19 mouse cellular contexts compared by ENCODE assay signal in genomic region chr5:37252101-37252804, GRCm38 (mm10). TPM values are rescaled to one million over a fixed set of nuclear protein-coding genes. Genes with fewer than 3 reads are reported as not detected.
DNase-seq lines count a peak whose midpoint lies in the region; ATAC-seq lines count a peak whose summit lies in the region.
"Had no signal": no experiment of that assay in that cellular context is flagged by ENCODE, and none has a peak within 500 bp of the region (broad histone marks: within the 10 kb centered on the region; RNA-seq: fewer than 3 reads in every experiment).

No protein-coding gene starts in this region.

- peak; percentile 57 for ATAC-seq in frontal cortex, adult (ENCODE audit: low TSS enrichment)
- ATAC-seq: CD4-positive, CD25-positive, alpha-beta regulatory T cell, adult 4 months; forebrain, embryonic 15.5 days had no signal

- intact Hi-C loops in left cerebral cortex, postnatal 25 days (cut with DNase I) = no loop called here
- intact Hi-C loops in left cerebral cortex, postnatal 4 days (cut with DNase I) = no loop called here

- no peak for DNase-seq in frontal cortex, postnatal 14 days (ENCODE audit: low spot score in 2 of 2)
- peak; percentile 50 to 86 for DNase-seq in left cerebral cortex, postnatal 25 days (ENCODE audit: low spot score in 2 of 2)
- no peak for DNase-seq in left cerebral cortex, postnatal 4 days
- peak; percentile 70 for DNase-seq in right cerebral cortex, postnatal 25 days
- no peak for DNase-seq in right cerebral cortex, postnatal 10 days (ENCODE audit: low spot score in 2 of 2)
- DNase-seq in kidney, postnatal 25 days = no peak
- DNase-seq: adrenal gland, postnatal 10 days; B cell, adult 2 months; cerebellum, adult 11-12 months; cerebellum, adult 9-10 months; cerebellum, postnatal 25 days; gastrocnemius, postnatal 14 days; heart, adult 2 months; heart, postnatal 14 days had no signal

RNA-seq across cellular contexts. Expression of gene Crmp1, which starts 10.5 kb away (rescaled TPM):
- total RNA-seq in left cerebral cortex, postnatal 25 days (2021) = 100 to 1,000 TPM; 210 to 213 TPM
- total RNA-seq in left cerebral cortex, postnatal 4 days (2021) = 1,000 to 10,000 TPM; 1,527 to 1,566 TPM
- total RNA-seq: G1E; hematopoietic stem cell, adult 5-6 weeks had no signal

Comparison
In these comparisons a context has a peak if more than half of its experiments do, and no peak if none do; other contexts are left out.
1. DNase-seq: peak in left cerebral cortex, postnatal 25 days (2 of 2) and right cerebral cortex, postnatal 25 days (single experiment); none in frontal cortex, postnatal 14 days (0 of 2), left cerebral cortex, postnatal 4 days (single experiment), right cerebral cortex, postnatal 10 days (0 of 2) and kidney, postnatal 25 days (0 of 2).
2. RNA of gene Crmp1, which starts 10.5 kb away (total RNA-seq): 1,527 to 1,566 TPM in left cerebral cortex, postnatal 4 days; 210 to 213 TPM in left cerebral cortex, postnatal 25 days; every median in the first group is over 4 times any median in the second.